In genomic region chr6:146852739-146853138, GRCm38 (mm10) we compare ENCODE assay signal across 24 mouse cellular contexts. TPM values are rescaled to one million over a fixed set of nuclear protein-coding genes. Genes with fewer than 3 reads are reported as not detected.
A peak's percentile ranks its signal among the peaks of the same experiment; 100 is the strongest.
DNase-seq lines count a peak whose midpoint lies in the region; ATAC-seq and TF ChIP-seq lines count a peak whose summit lies in the region.
"Had no signal": no experiment of that assay in that cellular context is flagged by ENCODE, and none has a peak within 500 bp of the region (broad histone marks: within the 10 kb centered on the region; RNA-seq: fewer than 3 reads in every experiment).

No protein-coding gene starts in this region.

- no peak for ATAC-seq in heart, embryonic 13.5 days (ENCODE audit: extremely low read depth, insufficient number of reproducible peaks, low FRiP score, low TSS enrichment)
- ATAC-seq in lung, embryonic 14.5 days (ENCODE audit: insufficient read depth): peak; percentile 58
- ATAC-seq in embryonic facial prominence, embryonic 14.5 days (ENCODE audit: low read depth): peak; percentile 50; the same call in 1 of the 2 replicates
- ATAC-seq: midbrain, embryonic 15.5 days had no signal

- no peak overlapping the region for H3K4me3 ChIP-seq in heart, embryonic 13.5 days
- H3K4me3 ChIP-seq in lung, embryonic 14.5 days (ENCODE audit: low read depth, low read length): no peak overlapping the region
- no peak overlapping the region for H3K4me3 ChIP-seq in embryonic facial prominence, embryonic 14.5 days (ENCODE audit: low read depth, low read length)
- no peak overlapping the region for H3K4me3 ChIP-seq in cerebellum, adult 2 months (replicated peaks; ENCODE audit: insufficient read depth, low read depth, low read length)
- H3K4me3 ChIP-seq: embryonic facial prominence, embryonic 13.5 days; heart, embryonic 10.5 days; midbrain, embryonic 15.5 days had no signal

- no peaks in the 10 kb centered on the region for H3K27me3 ChIP-seq in heart, embryonic 13.5 days (replicated peaks)
- no peaks in the 10 kb centered on the region for H3K27me3 ChIP-seq in lung, embryonic 14.5 days (ENCODE audit: insufficient read depth, low read length)
- H3K27me3 ChIP-seq in embryonic facial prominence, embryonic 14.5 days (replicated peaks; ENCODE audit: control insufficient read depth, insufficient read depth, low read length): no peaks in the 10 kb centered on the region
- no peaks in the 10 kb centered on the region for H3K27me3 ChIP-seq in cerebellum, adult 2 months (ENCODE audit: control insufficient read depth, insufficient read depth, low read length)
- H3K27me3 ChIP-seq: embryonic facial prominence, embryonic 13.5 days; midbrain, embryonic 15.5 days had no signal

- no peak for DNase-seq in heart, postnatal 36 days
- DNase-seq in lung, embryonic 14.5 days: peak; percentile 92
- DNase-seq in lung, adult 18-20 months: no peak
- peak; percentile 28 for DNase-seq in brain, adult 2 months (ENCODE audit: low read depth, low spot score)
- peak; percentile 80 for DNase-seq in embryonic facial prominence, embryonic 14.5 days (ENCODE audit: low spot score)
- DNase-seq in cerebellum, adult 2 months: no peak
- DNase-seq: cerebellum, adult 11-12 months; gastrocnemius, postnatal 36 days; kidney, adult 2 months; kidney, postnatal 36 days; right cerebral cortex, adult 18-20 months; thymus, adult 2 months had no signal

- 0 out of 2 replicates have a peak, but pooled peaks cover 3% of the 10 kb centered on the region for H3K9me3 ChIP-seq in heart, embryonic 13.5 days
- no peaks in the 10 kb centered on the region for H3K9me3 ChIP-seq in lung, embryonic 14.5 days (ENCODE audit: low read depth, low read length)
- H3K9me3 ChIP-seq in embryonic facial prominence, embryonic 14.5 days (ENCODE audit: control insufficient read depth, low read length): no peaks in the 10 kb centered on the region
- H3K9me3 ChIP-seq: embryonic facial prominence, embryonic 13.5 days; heart, embryonic 10.5 days; midbrain, embryonic 15.5 days had no signal

- WGBS in heart, embryonic 13.5 days: 52% methylated on average over 4 of the region's 4 CpGs
- WGBS in lung, embryonic 14.5 days: 37% methylated on average over 4 of the region's 4 CpGs
- WGBS in embryonic facial prominence, embryonic 14.5 days: 62% methylated on average over 4 of the region's 4 CpGs
- WGBS in cerebellum, adult 2 months: 47% methylated on average over 4 of the region's 4 CpGs

- H3K36me3 ChIP-seq in heart, embryonic 13.5 days: no peaks in the 10 kb centered on the region
- H3K36me3 ChIP-seq in lung, embryonic 14.5 days (ENCODE audit: insufficient read depth): no peaks in the 10 kb centered on the region
- no peaks in the 10 kb centered on the region for H3K36me3 ChIP-seq in embryonic facial prominence, embryonic 14.5 days (ENCODE audit: control insufficient read depth, insufficient read depth, low read length)
- H3K36me3 ChIP-seq: embryonic facial prominence, embryonic 13.5 days; heart, embryonic 10.5 days; midbrain, embryonic 15.5 days had no signal

- H3K27ac ChIP-seq in heart, embryonic 13.5 days (replicated peaks): peak overlapping the region; percentile 34; the same call in 1 of the 2 replicates
- H3K27ac ChIP-seq in lung, embryonic 14.5 days (ENCODE audit: low read depth): peak overlapping the region; percentile 5; the same call in 1 of the 2 replicates
- H3K27ac ChIP-seq in embryonic facial prominence, embryonic 14.5 days (replicated peaks; ENCODE audit: low read depth, low read length): no peak overlapping the region
- H3K27ac ChIP-seq in cerebellum, adult 2 months (ENCODE audit: insufficient read depth, low read length): no peak overlapping the region
- H3K27ac ChIP-seq: heart, embryonic 10.5 days; midbrain, embryonic 15.5 days had no signal

- intact Hi-C loops in heart, postnatal 36 days (cut with DNase I): no loop called here

- no peak for TF ChIP-seq CTCF in lung, embryonic 14.5 days (IDR thresholded peaks at IDR 0.05; ENCODE audit: low read depth)
- no peak for TF ChIP-seq CTCF in cerebellum, adult 2 months (IDR thresholded peaks at IDR 0.05; ENCODE audit: borderline replicate concordance, insufficient read depth, low read depth, low read length)

- no peak for TF ChIP-seq POLR2A in cerebellum, adult 2 months (IDR thresholded peaks at IDR 0.05; ENCODE audit: borderline replicate concordance, insufficient read depth, low read length)

- H3K4me1 ChIP-seq in heart, embryonic 13.5 days: peaks cover 27% of the 10 kb centered on the region
- H3K4me1 ChIP-seq in lung, embryonic 14.5 days (ENCODE audit: insufficient read depth): 0 out of 2 replicates have a peak, but pooled peaks cover 8% of the 10 kb centered on the region
- H3K4me1 ChIP-seq in embryonic facial prominence, embryonic 14.5 days (ENCODE audit: control insufficient read depth, insufficient read depth, low read length): 0 out of 2 replicates have a peak, but pooled peaks cover 3% of the 10 kb centered on the region
- H3K4me1 ChIP-seq in cerebellum, adult 2 months (ENCODE audit: control insufficient read depth, insufficient read depth, low read length): no peaks in the 10 kb centered on the region
- H3K4me1 ChIP-seq: midbrain, embryonic 15.5 days had no signal

- H3K9ac ChIP-seq in heart, embryonic 13.5 days: no peak overlapping the region
- no peak overlapping the region for H3K9ac ChIP-seq in lung, embryonic 14.5 days
- no peak overlapping the region for H3K9ac ChIP-seq in embryonic facial prominence, embryonic 14.5 days (ENCODE audit: low read depth, low read length)
- H3K9ac ChIP-seq: embryonic facial prominence, embryonic 13.5 days; midbrain, embryonic 15.5 days had no signal

- no peak overlapping the region for H3K4me2 ChIP-seq in heart, embryonic 13.5 days
- 0 out of 2 replicates have a peak overlapping the region, but pooled peaks have one; percentile 10 for H3K4me2 ChIP-seq in lung, embryonic 14.5 days
- H3K4me2 ChIP-seq in embryonic facial prominence, embryonic 14.5 days (ENCODE audit: low read depth, low read length): no peak overlapping the region
- H3K4me2 ChIP-seq: embryonic facial prominence, embryonic 13.5 days; midbrain, embryonic 15.5 days had no signal

RNA-seq across cellular contexts. Expression of gene Smco2, which starts 2.8 kb away (rescaled TPM):
- not detected in 2 replicates for polyA plus RNA-seq in heart, embryonic 13.5 days (2015; fragmentation: Nextera tagmentation; extraction: Ambion mirVana)
- total RNA-seq in heart, postnatal 36 days (2021): 1 to 10 TPM; 2.5 to 3.4 TPM
- not detected in 2 replicates for polyA plus RNA-seq in lung, embryonic 14.5 days (2014; fragmentation: Nextera tagmentation; extraction: Ambion mirVana)
- polyA plus RNA-seq in embryonic facial prominence, embryonic 14.5 days (2014; fragmentation: Nextera tagmentation; extraction: Ambion mirVana): not detected in 2 replicates
- polyA plus RNA-seq in cerebellum, adult 2 months (2012; rRNA removed): not detected in 2 replicates
- total RNA-seq: gastrocnemius, postnatal 36 days; layer of hippocampus, postnatal 14 days; left cerebral cortex, postnatal 14 days; liver, adult 2 months; megakaryocyte, adult 5-6 weeks had no signal
- polyA plus RNA-seq: C2C12; embryonic facial prominence, embryonic 13.5 days; heart, embryonic 10.5 days; kidney, adult 2 months; midbrain, embryonic 15.5 days; neural tube, embryonic 11.5 days; small intestine, adult 2 months; thymus, adult 2 months; urinary bladder, adult 2 months had no signal

RNA-seq across cellular contexts. Expression of gene Ppfibp1, which starts 35.5 kb away (rescaled TPM):
- 47.0 and 48.6 TPM in 2 replicates for polyA plus RNA-seq in heart, embryonic 13.5 days (2015; fragmentation: Nextera tagmentation; extraction: Ambion mirVana)
- total RNA-seq in heart, postnatal 36 days (2021): 100 to 1,000 TPM; 111 to 115 TPM
- polyA plus RNA-seq in lung, embryonic 14.5 days (2014; fragmentation: Nextera tagmentation; extraction: Ambion mirVana): 52.5 and 56.8 TPM in 2 replicates
- polyA plus RNA-seq in embryonic facial prominence, embryonic 14.5 days (2014; fragmentation: Nextera tagmentation; extraction: Ambion mirVana): 55.5 and 59.2 TPM in 2 replicates
- 8.7 and 9.4 TPM in 2 replicates for polyA plus RNA-seq in cerebellum, adult 2 months (2012; rRNA removed)

RNA-seq across cellular contexts. Expression of gene Arntl2, which starts 56.9 kb away (rescaled TPM):
- 2.2 and 2.5 TPM in 2 replicates for polyA plus RNA-seq in heart, embryonic 13.5 days (2015; fragmentation: Nextera tagmentation; extraction: Ambion mirVana)
- total RNA-seq in heart, postnatal 36 days (2021): 1 to 10 TPM in 1 of 2 experiments, under 1 TPM in 1; 0.78 to 1.0 TPM
- 5.9 and 6.2 TPM in 2 replicates for polyA plus RNA-seq in lung, embryonic 14.5 days (2014; fragmentation: Nextera tagmentation; extraction: Ambion mirVana)
- 2.6 and 4.1 TPM in 2 replicates for polyA plus RNA-seq in embryonic facial prominence, embryonic 14.5 days (2014; fragmentation: Nextera tagmentation; extraction: Ambion mirVana)
- polyA plus RNA-seq in cerebellum, adult 2 months (2012; rRNA removed): 12.2 and 15.0 TPM in 2 replicates

Comparison
In these comparisons a context has a peak if more than half of its experiments do, and no peak if none do; other contexts are left out.
1. DNase-seq: peak in lung, embryonic 14.5 days (single experiment), brain, adult 2 months (single experiment) and embryonic facial prominence, embryonic 14.5 days (single experiment); none in heart, postnatal 36 days (0 of 2), lung, adult 18-20 months (0 of 2) and cerebellum, adult 2 months (0 of 2).
2. H3K27ac ChIP-seq: peak in heart, embryonic 13.5 days (single experiment) and lung, embryonic 14.5 days (single experiment); none in embryonic facial prominence, embryonic 14.5 days (single experiment) and cerebellum, adult 2 months (single experiment).